Mouse (Mus musculus) left cerebral cortex, adult 11 months (tissue): ENCODE results near the gene Dpp8.
"Not testable (repeated sequence)": the region's sequence is repeated elsewhere in the genome, so short reads cannot be mapped to it uniquely, and the experiment has no call there.

ENCODE experiments used
- DNase-seq: peaks from one replicate; pipeline ENCODE4 v3.0.0; 2022; ENCODE audit warnings: low spot score

Gene Dpp8

GRCm38 (mm10) chr9:65021887-65022579 lies 10.2 kb upstream of the Dpp8 start:
- DNase-seq = no peak

GRCm38 (mm10) chr9:65022580-65023135 lies 9.6 kb upstream of the Dpp8 start:
- no peak for DNase-seq

GRCm38 (mm10) chr9:65023447-65023846 lies 8.8 kb upstream of the Dpp8 start:
- no peak for DNase-seq

- no peak for DNase-seq
These were observed 5.0 kb upstream of the Dpp8 start for GRCm38 (mm10) chr9:65027241-65027640.

- no peak for DNase-seq
These were observed 3.9 kb upstream of the Dpp8 start for GRCm38 (mm10) chr9:65028313-65028712.

GRCm38 (mm10) chr9:65031355-65031754 lies 859 bp upstream of the Dpp8 start:
- DNase-seq = not testable (repeated sequence)

GRCm38 (mm10) chr9:65031894-65032268 lies 333 bp upstream of the Dpp8 start:
- DNase-seq = no peak

- no peak for DNase-seq
These were observed 4.2 kb downstream of the Dpp8 start for GRCm38 (mm10) chr9:65036456-65036855.

- no peak for DNase-seq
These were observed 4.6 kb downstream of the Dpp8 start for GRCm38 (mm10) chr9:65036861-65037260.

- DNase-seq = no peak
These were observed 9.2 kb downstream of the Dpp8 start for GRCm38 (mm10) chr9:65041430-65041829.

GRCm38 (mm10) chr9:65046993-65047392 lies 14.8 kb downstream of the Dpp8 start:
- DNase-seq = no peak

- DNase-seq = no peak
These were observed 17.2 kb downstream of the Dpp8 start for GRCm38 (mm10) chr9:65049422-65049821.

GRCm38 (mm10) chr9:65050981-65051380 lies 18.8 kb downstream of the Dpp8 start:
- DNase-seq = no peak

- DNase-seq = no peak
These were observed 32.0 kb downstream of the Dpp8 start for GRCm38 (mm10) chr9:65064251-65064650.

- DNase-seq = no peak
These were observed 38.4 kb downstream of the Dpp8 start for GRCm38 (mm10) chr9:65070587-65070986.

GRCm38 (mm10) chr9:65073555-65073954 lies 41.3 kb downstream of the Dpp8 start:
- DNase-seq = no peak

- no peak for DNase-seq
These were observed 42.0 kb downstream of the Dpp8 start for GRCm38 (mm10) chr9:65074251-65074650.

GRCm38 (mm10) chr9:65074855-65075493 lies 42.8 kb downstream of the Dpp8 start:
- no peak for DNase-seq

GRCm38 (mm10) chr9:65077536-65077935 lies 45.3 kb downstream of the Dpp8 start:
- DNase-seq = no peak

- DNase-seq = not testable (repeated sequence)
These were observed 47.9 kb downstream of the Dpp8 start for GRCm38 (mm10) chr9:65080141-65080540.

GRCm38 (mm10) chr9:65083075-65083765 lies 51.0 kb downstream of the Dpp8 start:
- no peak for DNase-seq

- no peak for DNase-seq
These were observed 52.1 kb downstream of the Dpp8 start for GRCm38 (mm10) chr9:65084198-65084807.
